Mouse (Mus musculus) erythroblast, embryonic 14.5 days (primary cell): ENCODE data around the gene Mtus2.

Experiments used
- GATA1 ChIP-seq: IDR thresholded peaks from 2 replicates; pipeline ENCODE4 v1.6.1; 2012; ENCODE audit warnings: low read length, inconsistent platforms, mixed read lengths
- TAL1 ChIP-seq: IDR thresholded peaks from 3 replicates; pipeline ENCODE4 v1.6.1; 2012; ENCODE audit warnings: low read length, inconsistent platforms, mixed read lengths

DNA sequence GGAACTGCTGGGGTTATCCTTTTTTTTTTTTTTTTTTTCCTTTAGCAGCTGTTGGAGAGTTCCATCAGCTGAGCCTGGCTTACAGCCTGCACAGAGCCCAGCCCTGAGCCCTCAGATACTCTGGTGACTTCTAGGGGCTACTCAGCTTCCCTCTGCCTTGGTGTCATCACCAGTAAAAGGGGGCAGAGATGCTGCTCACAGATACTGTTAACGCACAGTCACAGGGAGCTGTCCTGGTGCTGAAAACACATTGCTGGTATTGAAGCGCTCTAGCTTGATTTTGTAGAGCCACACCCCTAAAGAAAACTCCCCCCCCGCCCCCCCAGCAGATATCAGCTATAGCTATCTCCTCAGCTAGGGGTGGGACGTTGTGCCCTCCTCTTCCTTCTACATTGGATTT is 112.8 kb downstream of the Mtus2 start:
- TF ChIP-seq GATA1 (no peak), TAL1 (no peak)
